Mouse (Mus musculus): ENCODE data around the gene Cpa1. TPM values are rescaled to one million over a fixed set of nuclear protein-coding genes. Genes with fewer than 3 reads are reported as not detected.

Cpa1 gene
- polyA plus RNA-seq, 1 experiment, result not detected

GRCm38 (mm10) chr6:30674714-30675280 is 35.8 kb downstream of the Cpa1 start:
- TF ChIP-seq CTCF (IDR thresholded peaks at IDR 0.05; ENCODE audit: insufficient read depth, low read depth, low read length), result no peak
- no peak for TF ChIP-seq POLR2A (IDR thresholded peaks at IDR 0.05; ENCODE audit: insufficient read depth, low read depth, low read length)
- Histone ChIP-seq H3K4me1 (ENCODE audit: control insufficient read depth, insufficient read depth, low read length) (peaks cover 11% of the 10 kb centered on the region), H3K4me3 (ENCODE audit: insufficient read depth, low read depth, low read length) (no peak overlapping the region), H3K27ac (ENCODE audit: insufficient read depth, low read depth, low read length) (no peak overlapping the region)
- 28% methylated on average over 9 of the region's 9 CpGs for WGBS

GRCm38 (mm10) chr6:30675281-30675771 is 36.3 kb downstream of the Cpa1 start:
- Histone ChIP-seq H3K27ac (ENCODE audit: insufficient read depth, low read depth, low read length) (0 out of 2 replicates have a peak overlapping the region, but pooled peaks have one; percentile 2), H3K4me3 (ENCODE audit: insufficient read depth, low read depth, low read length) (no peak overlapping the region), H3K4me1 (ENCODE audit: control insufficient read depth, insufficient read depth, low read length) (peaks cover 11% of the 10 kb centered on the region)
- TF ChIP-seq POLR2A (IDR thresholded peaks at IDR 0.05; ENCODE audit: insufficient read depth, low read depth, low read length) (no peak), CTCF (IDR thresholded peaks at IDR 0.05; ENCODE audit: insufficient read depth, low read depth, low read length) (no peak)
- WGBS, result 30% methylated on average over 11 of the region's 11 CpGs

- Histone ChIP-seq H3K27ac (ENCODE audit: insufficient read depth, low read depth, low read length) (no peak overlapping the region), H3K4me1 (ENCODE audit: control insufficient read depth, insufficient read depth, low read length) (peaks cover 11% of the 10 kb centered on the region), H3K4me3 (ENCODE audit: insufficient read depth, low read depth, low read length) (no peak overlapping the region)
- no peak for TF ChIP-seq POLR2A (IDR thresholded peaks at IDR 0.05; ENCODE audit: insufficient read depth, low read depth, low read length)
- TF ChIP-seq CTCF (IDR thresholded peaks at IDR 0.05; ENCODE audit: insufficient read depth, low read depth, low read length), result no peak
- WGBS, result 95% methylated on average over 6 of the region's 6 CpGs
Observed at GRCm38 (mm10) chr6:30676506-30676905, 37.5 kb downstream of the Cpa1 start.

GRCm38 (mm10) chr6:30677591-30677990 is 38.6 kb downstream of the Cpa1 start:
- Histone ChIP-seq H3K4me1 (ENCODE audit: control insufficient read depth, insufficient read depth, low read length) (peaks cover 12% of the 10 kb centered on the region), H3K27ac (ENCODE audit: insufficient read depth, low read depth, low read length) (no peak overlapping the region), H3K4me3 (ENCODE audit: insufficient read depth, low read depth, low read length) (no peak overlapping the region)
- no peak for TF ChIP-seq CTCF (IDR thresholded peaks at IDR 0.05; ENCODE audit: insufficient read depth, low read depth, low read length)
- 95% methylated on average over 9 of the region's 9 CpGs for WGBS

GRCm38 (mm10) chr6:30678482-30678881 is 39.5 kb downstream of the Cpa1 start:
- peak overlapping the region; percentile 12; the same call in 1 of the 2 replicates for H3K27ac ChIP-seq (ENCODE audit: insufficient read depth, low read depth, low read length)
- no peak overlapping the region for H3K4me3 ChIP-seq (ENCODE audit: insufficient read depth, low read depth, low read length)
- TF ChIP-seq POLR2A (IDR thresholded peaks at IDR 0.05; ENCODE audit: insufficient read depth, low read depth, low read length), result no peak
- no peak for TF ChIP-seq CTCF (IDR thresholded peaks at IDR 0.05; ENCODE audit: insufficient read depth, low read depth, low read length)
- WGBS, result 49% methylated on average over 6 of the region's 6 CpGs
- H3K4me1 ChIP-seq (ENCODE audit: control insufficient read depth, insufficient read depth, low read length), result peaks cover 14% of the 10 kb centered on the region

- no peak overlapping the region for H3K27ac ChIP-seq (ENCODE audit: insufficient read depth, low read depth, low read length)
- no peak for TF ChIP-seq POLR2A (IDR thresholded peaks at IDR 0.05; ENCODE audit: insufficient read depth, low read depth, low read length)
- no peak for TF ChIP-seq CTCF (IDR thresholded peaks at IDR 0.05; ENCODE audit: insufficient read depth, low read depth, low read length)
- no peak overlapping the region for H3K4me3 ChIP-seq (ENCODE audit: insufficient read depth, low read depth, low read length)
- 79% methylated on average over 5 of the region's 5 CpGs for WGBS
- peaks cover 14% of the 10 kb centered on the region for H3K4me1 ChIP-seq (ENCODE audit: control insufficient read depth, insufficient read depth, low read length)
Observed at GRCm38 (mm10) chr6:30679567-30679966, 40.5 kb downstream of the Cpa1 start.

- WGBS, result 94% methylated on average over 7 of the region's 7 CpGs
- Histone ChIP-seq H3K4me3 (ENCODE audit: insufficient read depth, low read depth, low read length) (no peak overlapping the region), H3K4me1 (ENCODE audit: control insufficient read depth, insufficient read depth, low read length) (peaks cover 11% of the 10 kb centered on the region), H3K27ac (ENCODE audit: insufficient read depth, low read depth, low read length) (no peak overlapping the region)
- TF ChIP-seq CTCF (IDR thresholded peaks at IDR 0.05; ENCODE audit: insufficient read depth, low read depth, low read length) (no peak), POLR2A (IDR thresholded peaks at IDR 0.05; ENCODE audit: insufficient read depth, low read depth, low read length) (no peak)
Observed at GRCm38 (mm10) chr6:30680442-30680841, 41.4 kb downstream of the Cpa1 start.

GRCm38 (mm10) chr6:30681935-30682900 is 43.2 kb downstream of the Cpa1 start:
- 71% methylated on average over 13 of the region's 13 CpGs for WGBS
- peaks cover 13% of the 10 kb centered on the region for H3K4me1 ChIP-seq (ENCODE audit: control insufficient read depth, insufficient read depth, low read length)
- H3K4me3 ChIP-seq (ENCODE audit: insufficient read depth, low read depth, low read length), result no peak overlapping the region
- TF ChIP-seq CTCF (IDR thresholded peaks at IDR 0.05; ENCODE audit: insufficient read depth, low read depth, low read length), result no peak
- no peak for TF ChIP-seq POLR2A (IDR thresholded peaks at IDR 0.05; ENCODE audit: insufficient read depth, low read depth, low read length)
- H3K27ac ChIP-seq (ENCODE audit: insufficient read depth, low read depth, low read length), result no peak overlapping the region

GRCm38 (mm10) chr6:30684570-30684969 is 45.6 kb downstream of the Cpa1 start:
- 94% methylated on average over 1 of the region's 1 CpGs for WGBS
- TF ChIP-seq POLR2A (IDR thresholded peaks at IDR 0.05; ENCODE audit: insufficient read depth, low read depth, low read length), result no peak
- TF ChIP-seq CTCF (IDR thresholded peaks at IDR 0.05; ENCODE audit: insufficient read depth, low read depth, low read length), result no peak

More at GRCm38 (mm10) chr6:30684570-30684969, 45.6 kb downstream of the Cpa1 start:
- Histone ChIP-seq H3K4me1 (ENCODE audit: control insufficient read depth, insufficient read depth, low read length) (peaks cover 11% of the 10 kb centered on the region), H3K4me3 (ENCODE audit: insufficient read depth, low read depth, low read length) (no peak overlapping the region), H3K27ac (ENCODE audit: insufficient read depth, low read depth, low read length) (no peak overlapping the region)

Data from olfactory bulb, adult 2 months (tissue).